Mouse (Mus musculus) testis, postnatal 14 days (tissue): ENCODE data around the gene Hoxd12.
A peak's percentile ranks its signal among the peaks of the same experiment; 100 is the strongest.

Source experiments
- DNase-seq: peaks from one replicate; pipeline ENCODE4 v3.0.0; 2021; ENCODE audit warnings: low spot score

Hoxd12 gene

DNA sequence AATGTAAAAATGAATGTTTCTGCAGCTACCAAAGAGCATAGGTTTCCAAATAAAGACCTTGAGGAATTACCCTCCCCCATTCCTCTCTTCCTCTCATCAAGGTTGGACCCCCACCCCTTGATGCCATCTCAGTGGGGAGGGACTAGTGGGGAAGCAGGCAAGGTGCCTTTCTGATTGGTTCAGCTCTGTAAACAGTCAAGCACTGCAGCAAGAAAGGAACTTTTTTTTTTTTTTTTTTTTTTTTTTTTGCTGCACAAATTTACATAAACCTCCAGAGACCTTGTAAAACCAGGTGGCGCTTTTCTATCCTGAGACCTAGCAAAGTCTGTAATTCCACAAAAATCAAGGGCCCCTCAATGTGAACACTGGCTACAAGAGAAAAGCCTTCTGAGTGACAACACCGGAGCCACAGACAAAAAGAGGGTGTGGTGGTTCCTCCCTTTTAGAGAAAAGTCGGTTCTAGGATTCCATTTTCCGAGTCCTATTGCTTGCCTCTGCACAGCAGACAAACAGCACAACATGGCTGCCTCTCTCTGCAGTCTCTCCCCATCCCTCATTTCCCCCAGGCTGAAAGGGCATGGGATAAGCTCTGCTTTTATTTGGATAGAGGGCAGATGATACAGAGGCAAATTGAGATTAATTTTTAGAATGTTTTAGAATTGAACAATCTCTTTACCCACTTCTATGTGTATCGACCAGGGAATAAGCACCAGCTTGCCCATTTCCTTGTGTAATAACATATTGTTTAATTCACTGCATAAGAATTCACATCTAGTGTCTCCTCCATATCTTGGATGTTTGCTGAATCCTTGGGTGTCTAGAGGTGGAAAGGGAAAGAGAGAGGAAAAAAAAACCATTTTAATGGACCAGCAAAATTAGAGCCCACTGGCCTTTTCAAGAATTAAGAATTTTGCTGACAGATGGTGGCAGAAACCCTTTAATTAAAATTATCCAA is 34.9 kb downstream of the Hoxd12 start:
- DNase-seq = no peak

DNA sequence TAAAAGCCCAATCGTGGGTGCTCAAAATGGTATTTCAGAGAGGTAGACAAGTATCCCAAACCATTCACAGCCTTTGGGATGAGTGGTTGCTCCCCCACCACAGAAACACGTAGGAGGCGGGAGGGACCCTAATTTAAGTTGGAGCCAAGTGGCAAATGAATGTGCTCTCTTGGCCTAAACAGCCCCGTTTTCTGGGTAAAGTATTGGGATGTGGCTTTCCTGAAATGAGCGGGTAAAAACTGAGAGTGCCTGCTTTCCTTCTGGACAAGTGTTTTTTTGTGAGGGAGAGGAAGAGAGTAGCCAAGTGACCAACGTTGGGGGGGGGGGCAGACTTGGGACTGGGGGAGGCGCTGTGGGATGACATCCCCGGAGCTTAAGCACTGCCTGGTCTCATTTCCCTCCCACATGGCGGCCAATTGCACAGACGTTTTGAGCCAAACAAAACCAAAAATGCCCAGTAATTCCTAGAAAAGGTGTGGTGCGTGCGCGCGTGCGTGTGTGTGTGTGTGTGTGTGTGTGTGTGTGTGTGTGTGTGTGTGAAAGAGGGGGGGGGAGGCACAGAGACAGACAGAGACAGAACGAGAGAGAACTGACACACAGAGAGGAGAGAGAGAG is 36.2 kb downstream of the Hoxd12 start:
- DNase-seq = no peak

DNA sequence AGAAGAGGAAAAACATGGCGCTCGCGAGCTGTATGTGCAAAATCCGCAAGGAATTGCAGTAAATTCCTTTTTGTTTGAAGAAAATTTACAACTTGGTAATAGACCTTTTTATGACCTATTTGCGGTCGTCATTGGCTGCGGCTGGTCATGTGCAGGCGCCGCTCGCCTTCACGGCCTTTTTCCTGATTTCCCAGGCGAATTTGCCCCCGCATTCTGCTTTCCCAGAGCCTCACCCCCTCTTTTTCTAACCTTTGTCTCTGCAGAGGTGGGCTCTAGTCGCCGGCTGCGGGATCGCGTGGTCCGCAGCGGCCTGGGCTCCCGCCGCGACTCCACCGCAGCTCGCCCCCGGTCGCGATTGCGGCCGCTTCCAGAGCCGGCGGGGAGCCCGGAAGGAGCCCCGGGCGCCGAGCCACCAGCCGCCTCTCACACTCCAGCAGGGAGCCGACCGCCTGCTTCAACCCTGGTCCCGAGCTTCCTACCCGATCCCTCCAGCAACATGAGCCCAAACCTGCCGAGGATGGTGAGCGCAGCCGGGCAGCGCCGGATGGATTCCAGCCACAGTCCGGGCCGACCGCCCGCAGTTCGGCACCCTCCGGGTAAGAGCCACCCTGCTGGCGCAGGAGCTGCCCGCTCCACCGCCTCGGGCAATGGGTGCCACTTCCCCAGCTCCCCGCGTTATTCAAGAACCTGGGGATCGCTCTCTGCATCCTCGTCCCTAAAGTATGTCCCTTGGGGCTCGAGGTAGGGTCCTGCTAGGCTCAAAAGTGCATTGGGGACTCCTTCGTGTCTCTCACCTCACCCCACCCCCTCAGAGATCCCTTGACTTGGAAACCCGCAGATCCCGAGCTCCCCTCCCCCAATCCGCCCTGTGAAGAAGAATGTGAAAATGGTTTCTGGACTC is 37.2 kb downstream of the Hoxd12 start, which contains the start of the genes Hoxd3 and Hoxd4:
TSS of gene Hoxd3 (plus strand) at position 207 of the 901 bp plus-strand sequence.
TSS of gene Hoxd4 (plus strand) at position 209 of the 901 bp plus-strand sequence.
- DNase-seq = no peak

DNA sequence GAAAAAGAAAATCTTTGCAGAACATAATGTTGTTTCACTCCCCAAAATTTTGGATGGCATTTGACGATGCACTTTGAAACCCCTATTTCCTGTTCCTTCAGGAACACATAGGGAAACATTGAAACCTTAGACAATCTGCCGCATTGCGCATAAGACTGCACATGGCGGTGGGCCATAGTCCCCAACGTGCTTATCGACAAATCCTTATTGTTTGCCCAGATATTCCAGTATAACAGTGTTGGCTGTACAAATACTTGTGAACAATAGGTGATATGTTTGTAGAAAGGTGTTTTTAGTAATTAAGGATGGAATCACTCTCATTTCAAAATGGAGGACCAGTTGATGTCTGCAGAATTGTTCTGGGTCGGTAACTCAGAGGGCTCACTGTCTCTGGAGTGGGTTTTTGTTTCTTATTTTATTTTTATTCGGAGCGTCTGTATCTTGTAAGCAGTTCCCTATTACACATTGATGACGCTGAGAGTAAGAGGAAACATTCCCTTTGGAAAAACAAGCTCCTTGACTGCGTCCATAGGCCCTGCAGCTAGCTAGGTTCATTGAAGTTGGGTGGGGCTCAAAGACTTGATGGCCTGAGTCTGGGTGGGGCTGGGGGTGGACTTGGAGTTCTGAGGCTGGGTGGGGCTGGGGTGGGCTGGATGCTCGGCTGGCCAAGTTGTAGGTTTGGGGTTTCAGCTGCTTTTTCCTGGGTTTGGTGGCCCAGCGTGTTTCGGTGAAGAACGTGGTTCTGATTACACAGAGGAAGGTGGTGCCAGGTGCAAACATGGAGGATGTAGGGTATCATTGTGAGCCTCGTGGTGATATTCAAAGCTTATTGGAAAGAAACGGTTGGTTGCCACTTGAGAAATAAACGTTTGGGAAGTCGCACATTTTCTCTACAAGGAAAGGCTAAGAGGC is 38.7 kb downstream of the Hoxd12 start:
- DNase-seq = no peak

DNA sequence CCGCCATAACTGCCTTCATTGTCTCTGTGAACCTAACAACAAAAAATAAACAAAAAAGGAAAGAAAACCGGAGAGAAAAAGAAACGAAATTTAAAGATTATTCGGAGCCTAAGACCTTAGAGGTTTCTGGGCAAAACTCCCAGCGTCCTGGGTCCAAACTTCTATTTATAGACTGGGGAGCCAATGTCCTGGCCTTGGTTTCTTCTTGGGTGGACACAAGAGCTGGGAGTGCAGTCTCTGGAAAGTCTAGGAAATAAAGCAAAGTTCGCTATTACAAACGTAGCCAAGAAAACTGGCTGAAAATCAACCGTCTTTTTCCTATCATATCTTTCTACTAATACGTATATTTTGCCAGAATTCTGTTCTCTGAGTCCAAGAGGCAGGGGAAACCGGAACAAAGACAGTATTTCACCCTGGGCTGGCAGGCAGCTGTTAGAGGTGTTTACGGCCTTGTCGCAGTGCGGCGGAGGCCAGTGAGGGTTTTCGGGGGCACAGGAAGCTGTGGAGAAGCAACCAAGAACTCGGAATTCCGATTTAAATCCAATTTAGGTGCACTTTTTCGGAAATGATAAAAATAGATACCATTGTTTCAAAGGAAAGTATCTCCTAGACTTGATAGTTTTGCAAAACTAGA is 39.5 kb downstream of the Hoxd12 start:
- DNase-seq = no peak

DNA sequence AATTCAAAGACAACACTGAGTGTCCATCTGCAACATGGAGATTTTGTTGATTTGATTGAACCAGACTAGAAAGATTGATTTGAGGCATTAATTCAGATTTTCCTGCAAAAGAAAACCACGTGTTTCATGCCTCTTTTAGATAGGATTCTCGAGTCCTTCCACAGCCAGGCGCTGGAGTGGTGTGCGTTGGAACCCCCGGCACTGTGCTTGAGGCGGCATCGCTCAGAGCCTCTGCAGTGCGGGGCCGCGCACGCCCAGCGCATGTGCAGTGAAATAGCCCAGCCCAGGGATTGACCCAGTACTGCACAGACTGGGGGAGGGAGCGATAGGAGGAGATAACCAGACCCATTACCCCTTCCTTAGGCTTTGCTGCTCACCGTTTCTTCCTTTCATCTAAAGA is 40.1 kb downstream of the Hoxd12 start:
- DNase-seq = no peak

DNA sequence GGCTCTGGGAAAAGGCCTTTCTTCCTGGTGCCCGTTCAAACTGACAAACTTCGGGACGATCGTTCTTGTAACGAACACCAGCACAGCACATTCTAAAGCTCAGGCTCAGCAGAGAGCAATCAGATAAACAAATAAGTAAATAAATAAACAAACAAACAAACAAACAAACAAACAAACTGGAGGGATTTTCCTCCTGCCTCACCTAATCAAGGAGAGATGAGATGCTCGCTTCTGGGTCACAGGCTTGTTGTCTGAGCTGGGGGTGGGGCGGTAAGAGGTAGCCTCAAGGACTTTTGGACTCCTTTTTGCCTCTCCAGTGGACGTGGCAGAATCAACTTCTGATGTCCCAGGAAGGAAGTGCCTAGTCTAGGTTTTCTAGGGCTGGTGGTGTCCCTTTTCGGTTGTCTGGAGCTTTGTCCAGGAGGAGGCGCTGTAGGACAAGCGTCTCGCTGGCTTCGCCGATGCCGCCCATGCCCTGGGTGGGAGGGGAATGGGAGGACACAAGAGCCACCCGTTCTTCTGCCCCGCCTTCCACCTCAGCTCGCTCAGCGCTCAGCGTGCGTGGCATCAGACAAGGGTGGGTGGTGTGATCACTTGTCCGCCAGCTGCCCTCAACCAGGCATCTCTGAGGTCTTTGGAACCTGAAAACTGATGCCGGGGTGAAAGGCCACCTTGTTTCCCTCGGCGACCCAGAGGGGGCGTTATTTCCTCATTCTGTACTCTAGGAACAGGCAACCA is 40.9 kb downstream of the Hoxd12 start:
- DNase-seq = peak; percentile 84

DNA sequence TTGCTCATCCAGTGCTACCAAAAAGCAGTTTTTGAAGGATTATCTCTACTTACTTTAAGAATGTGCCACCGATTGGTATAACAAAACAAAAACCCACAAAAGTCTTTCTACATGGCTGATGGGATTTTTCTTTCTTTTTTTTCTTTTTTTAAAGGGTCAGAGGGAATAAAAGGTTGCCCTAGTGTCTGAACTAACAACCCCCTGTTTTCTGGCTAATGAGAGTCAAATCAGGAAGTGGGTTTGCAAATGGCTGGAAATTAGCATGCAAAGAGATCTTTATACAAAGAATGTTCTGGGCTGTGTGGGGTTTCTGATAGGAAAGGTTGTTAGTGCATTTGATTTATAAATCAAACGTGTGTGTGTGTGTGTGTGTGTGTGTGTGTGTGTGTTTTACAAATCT is 45.6 kb downstream of the Hoxd12 start:
- no peak for DNase-seq

DNA sequence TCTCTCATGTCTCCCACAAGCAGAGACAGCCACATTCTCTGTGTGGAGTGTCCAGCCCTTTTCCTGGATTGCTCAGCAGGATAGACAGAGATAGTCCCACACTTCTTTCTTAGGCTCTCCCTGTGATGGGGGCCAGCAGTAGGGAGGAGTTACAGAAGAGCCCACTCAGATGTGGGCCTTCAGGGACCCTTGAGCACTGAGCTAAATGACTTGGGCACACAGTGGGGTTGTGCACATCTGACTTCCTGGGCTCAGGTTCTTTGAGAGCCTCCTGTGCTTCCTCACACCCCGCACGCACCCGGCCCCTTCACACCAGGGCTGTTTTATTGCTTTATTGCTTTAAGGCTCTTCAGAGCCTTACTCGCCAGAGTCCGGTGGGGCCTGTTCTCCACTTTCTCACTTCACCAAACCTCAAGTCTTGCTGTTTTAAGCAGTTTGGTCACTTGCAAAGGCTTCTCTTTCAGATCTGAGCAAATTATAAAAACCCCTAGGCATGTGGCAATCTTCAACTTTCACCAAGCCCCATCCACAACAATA is 46.2 kb downstream of the Hoxd12 start:
- no peak for DNase-seq

DNA sequence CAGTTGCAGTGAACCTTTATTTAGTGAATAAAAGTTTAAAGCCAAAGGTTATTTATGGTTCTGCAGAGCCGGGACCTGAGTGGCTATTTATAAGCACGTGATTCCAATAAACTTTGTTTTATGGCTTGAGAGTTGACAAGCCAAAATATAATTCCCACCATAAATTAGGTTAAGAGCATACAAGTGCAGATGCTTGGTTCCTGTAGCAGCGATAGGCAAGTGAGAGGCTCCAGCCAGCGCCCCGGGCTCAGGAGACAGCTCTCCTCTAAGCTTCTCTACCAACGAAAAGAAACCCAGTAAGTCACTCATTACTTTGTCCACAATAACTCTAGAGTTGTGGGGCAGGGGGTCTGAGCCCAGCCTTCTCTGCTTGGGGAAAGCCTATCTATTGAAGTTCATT is 47.1 kb downstream of the Hoxd12 start:
- no peak for DNase-seq

DNA sequence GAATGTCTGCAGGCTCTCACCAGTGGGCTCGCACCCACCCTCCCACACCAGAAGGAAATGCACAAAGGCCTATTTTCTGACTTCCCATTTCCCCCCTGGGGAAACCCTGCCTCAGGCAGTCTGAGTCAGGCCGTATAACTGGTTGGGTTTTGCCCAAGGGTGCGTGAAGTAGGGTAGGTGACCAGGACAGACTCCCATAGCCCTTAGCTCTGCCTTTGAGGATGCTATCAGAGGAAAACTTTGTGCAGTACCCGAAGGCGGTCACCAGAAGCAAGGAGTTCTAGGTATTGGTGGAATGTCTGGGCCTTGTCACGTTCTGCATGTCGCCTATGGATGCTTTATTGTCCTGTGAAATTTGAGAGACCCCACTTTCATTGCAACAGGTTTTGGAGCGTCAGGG is 48.1 kb downstream of the Hoxd12 start:
- no peak for DNase-seq

DNA sequence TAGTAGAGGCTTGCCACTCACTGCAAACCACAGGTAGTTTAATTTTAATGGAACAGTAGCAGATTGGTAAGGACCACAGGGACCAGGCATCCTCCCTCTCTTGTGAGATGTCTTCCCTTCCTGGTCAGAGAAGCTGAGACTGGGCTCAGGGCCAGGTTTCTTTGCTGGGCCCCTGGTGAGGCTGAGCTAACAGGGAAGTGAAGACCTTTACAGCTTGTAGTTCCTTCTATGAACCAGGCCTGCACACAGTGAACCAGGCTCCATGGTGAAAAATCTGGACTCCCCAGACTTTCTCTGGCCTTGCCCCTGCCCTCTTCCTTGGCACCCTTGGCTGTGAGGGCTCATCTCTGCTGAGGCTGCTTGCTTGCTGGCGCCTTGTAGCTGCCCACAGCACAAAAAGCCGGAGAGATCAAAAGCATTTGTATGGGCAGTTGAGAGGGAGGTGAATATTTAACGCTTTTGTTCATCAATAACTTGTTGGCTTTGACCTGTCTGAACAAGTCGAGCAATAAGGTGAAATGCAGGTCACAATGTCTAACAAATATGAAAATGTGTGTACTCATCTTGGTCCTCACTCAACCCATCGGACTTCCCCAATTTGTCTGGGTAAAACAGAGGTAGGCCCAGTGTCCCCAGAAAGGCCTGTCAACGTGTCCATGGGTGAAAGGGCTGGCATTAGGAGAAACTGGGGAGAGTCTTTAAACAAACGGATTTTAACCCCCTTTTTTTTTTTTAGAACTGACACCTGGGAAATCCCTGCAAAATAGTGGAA is 49.6 kb downstream of the Hoxd12 start:
- DNase-seq = no peak

DNA sequence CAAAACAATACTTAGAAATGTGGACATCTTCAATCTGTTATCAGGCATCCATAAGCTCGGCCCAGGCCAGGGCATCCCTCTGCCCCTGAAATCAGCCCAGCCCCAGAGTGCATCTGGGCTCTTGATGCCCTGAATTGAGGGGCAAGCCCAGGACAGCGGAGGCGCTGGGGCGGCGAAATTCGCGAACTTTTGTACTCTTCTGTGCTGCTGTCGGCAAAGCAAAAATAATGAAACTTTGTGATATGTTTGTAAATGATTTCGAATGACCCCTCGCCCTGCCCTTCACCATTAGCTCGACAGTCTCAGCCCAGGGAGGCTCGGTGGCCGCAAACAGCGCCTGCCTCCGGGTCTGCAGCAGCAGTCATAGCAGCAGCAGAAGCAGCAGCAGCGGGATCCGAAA is 50.4 kb downstream of the Hoxd12 start:
- DNase-seq = no peak

DNA sequence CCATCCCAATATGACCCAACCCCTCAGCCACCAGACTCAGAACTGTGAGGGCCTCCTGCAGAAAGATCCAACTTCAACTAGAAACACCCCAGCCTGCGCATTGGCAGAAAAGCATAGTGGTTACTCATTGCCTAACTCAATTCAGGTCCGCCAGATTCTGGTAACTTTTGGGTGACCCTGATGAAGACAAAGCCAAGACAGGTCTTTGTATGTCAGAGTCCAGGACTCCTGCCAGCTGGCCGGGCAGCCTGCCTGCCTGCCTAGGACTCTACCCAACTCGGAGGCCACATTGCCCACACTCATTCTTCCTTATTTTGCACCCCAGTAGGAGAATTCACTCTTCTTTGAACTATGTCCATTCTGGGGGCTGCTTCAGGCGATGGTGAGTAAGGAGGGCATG is 51.7 kb downstream of the Hoxd12 start, which contains the start of gene Gm28230:
TSS of gene Gm28230 (plus strand) at position 178 of the 400 bp plus-strand sequence.
- no peak for DNase-seq

DNA sequence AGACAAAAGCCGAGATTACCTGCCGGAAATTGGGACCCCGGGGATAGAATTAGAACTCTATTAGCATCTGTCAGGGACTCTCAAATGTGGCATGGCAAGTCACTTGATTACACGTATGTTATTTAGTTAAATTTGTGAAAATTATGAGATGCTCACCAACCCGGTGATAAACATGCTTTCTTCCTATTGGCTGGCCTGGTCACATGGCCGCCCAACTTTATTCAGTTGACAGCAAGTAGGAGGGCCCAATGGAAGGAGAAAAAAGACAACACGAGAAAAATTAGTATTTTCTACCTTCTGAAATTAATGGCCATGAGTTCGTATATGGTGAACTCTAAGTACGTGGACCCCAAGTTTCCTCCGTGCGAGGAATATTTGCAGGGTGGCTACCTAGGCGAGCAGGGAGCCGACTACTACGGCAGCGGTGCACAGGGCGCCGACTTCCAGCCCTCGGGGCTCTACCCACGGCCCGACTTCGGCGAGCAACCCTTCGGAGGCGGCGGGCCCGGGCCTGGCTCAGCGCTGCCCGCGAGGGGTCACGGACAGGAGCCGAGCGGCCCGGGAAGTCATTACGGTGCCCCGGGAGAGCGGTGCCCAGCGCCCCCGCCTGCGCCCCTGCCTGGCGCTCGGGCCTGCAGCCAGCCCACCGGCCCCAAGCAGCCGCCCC is 52.3 kb downstream of the Hoxd12 start:
- no peak for DNase-seq
